Mouse (Mus musculus): Measurements from ENCODE around the gene Gas7.

The Gas7 gene

GRCm38 (mm10) chr11:67489647-67490175 lies 34.5 kb downstream of the Gas7 start:
- DNase-seq (ENCODE audit: low read depth), result no peak

- no peak for DNase-seq (ENCODE audit: low read depth)
Observed at GRCm38 (mm10) chr11:67496796-67497195, 41.6 kb downstream of the Gas7 start.

DNA sequence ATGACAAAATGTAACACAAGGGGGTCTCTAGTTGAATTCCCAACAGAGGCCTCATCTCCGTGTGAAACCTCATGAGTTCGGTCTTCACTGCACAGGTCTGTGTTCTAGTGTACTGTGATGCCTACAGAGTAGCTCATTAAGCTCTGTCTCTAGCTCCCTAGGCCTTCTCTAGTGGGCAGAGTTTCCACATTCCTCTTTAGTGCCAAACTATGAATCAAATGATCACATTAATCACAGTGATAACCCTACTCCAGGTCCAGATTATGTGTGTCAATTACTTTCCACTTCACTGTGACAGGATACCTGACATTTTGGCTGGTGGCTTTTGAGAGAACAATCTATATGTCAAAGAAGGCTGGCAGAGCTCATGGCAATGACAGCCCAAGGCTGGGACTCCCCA lies 44.9 kb downstream of the Gas7 start:
- no peak for DNase-seq (ENCODE audit: low read depth)

- no peak for DNase-seq (ENCODE audit: low read depth)
Observed at GRCm38 (mm10) chr11:67501468-67502244, 46.4 kb downstream of the Gas7 start.

DNA sequence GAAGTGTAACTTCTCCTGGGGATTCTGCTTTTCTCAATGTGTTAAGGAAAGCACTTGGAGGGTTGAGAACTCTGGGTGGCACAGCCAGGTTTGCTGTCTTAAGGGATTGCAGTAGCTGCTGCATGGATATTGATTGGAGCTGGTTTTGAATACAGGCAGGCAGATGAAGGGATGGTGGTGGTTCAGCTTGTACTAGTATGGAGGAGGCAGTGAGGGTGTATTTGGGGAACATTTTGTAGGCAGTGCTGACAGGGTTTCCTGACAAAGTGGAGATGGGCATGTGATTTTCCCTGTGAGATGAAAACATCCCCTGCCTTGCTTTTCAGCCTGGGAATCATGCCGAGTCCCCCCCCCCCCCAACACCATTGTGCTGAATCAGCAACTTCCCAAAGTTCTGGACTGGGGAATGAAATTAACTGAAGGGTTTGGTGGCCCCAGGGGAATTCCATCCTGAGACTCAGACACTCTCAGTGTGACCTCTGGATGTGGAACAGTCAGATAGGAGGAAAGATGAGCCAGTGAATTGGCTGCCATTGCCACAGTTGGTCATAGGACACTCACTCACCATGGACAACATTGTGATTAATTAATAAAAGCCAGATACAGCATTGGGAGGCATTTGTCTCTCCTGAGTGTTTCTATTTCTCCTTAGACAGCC lies 54.1 kb downstream of the Gas7 start:
- DNase-seq (ENCODE audit: low read depth), result peak; percentile 81

- no peak for DNase-seq (ENCODE audit: low read depth)
Observed at GRCm38 (mm10) chr11:67510831-67511230, 55.6 kb downstream of the Gas7 start.

GRCm38 (mm10) chr11:67513001-67513400 lies 57.8 kb downstream of the Gas7 start:
- peak; percentile 43 for DNase-seq (ENCODE audit: low read depth)

DNA sequence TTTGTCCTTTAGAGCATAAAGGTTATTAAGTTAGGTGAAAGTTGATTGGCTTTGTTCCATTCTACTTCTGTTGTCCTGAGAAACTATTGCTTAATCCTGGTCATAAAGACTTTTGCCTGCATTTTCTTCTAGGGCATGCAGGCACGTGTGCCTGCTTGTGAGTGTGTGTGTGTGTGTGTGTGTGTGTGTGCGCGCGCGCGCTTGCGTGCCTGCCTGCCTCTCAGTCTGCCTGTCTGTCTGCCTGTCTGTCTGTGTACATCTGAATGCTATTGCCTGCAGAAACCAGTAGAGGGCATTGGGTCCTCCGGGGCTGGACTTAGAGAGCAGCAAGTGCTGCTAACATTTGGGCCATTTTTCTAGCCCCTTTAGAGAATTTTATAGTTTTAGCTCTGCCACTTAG lies 59.2 kb downstream of the Gas7 start:
- peak; percentile 61 for DNase-seq (ENCODE audit: low read depth)

GRCm38 (mm10) chr11:67515020-67515911 lies 60.0 kb downstream of the Gas7 start:
- DNase-seq (ENCODE audit: low read depth), result peak; percentile 98

DNA sequence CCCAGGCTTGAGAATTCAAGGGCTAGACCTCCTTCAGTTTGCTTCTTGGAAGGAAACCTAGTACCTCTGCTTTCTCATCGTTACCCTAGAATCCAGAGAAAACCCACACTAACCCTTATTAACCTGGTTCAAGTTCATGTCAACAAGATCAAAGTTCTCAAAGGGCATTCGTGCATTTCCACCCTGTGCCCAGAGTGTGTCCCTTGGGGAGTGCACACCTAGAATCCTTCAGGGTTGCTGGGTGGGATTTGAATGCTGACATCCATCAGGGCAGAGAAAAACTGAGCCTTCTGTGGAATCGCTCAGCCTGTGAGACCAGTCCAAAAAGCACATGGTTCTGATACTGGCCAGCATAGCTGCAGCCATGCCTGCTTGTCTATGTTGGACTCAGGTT lies 60.7 kb downstream of the Gas7 start:
- DNase-seq (ENCODE audit: low read depth), result no peak

DNA sequence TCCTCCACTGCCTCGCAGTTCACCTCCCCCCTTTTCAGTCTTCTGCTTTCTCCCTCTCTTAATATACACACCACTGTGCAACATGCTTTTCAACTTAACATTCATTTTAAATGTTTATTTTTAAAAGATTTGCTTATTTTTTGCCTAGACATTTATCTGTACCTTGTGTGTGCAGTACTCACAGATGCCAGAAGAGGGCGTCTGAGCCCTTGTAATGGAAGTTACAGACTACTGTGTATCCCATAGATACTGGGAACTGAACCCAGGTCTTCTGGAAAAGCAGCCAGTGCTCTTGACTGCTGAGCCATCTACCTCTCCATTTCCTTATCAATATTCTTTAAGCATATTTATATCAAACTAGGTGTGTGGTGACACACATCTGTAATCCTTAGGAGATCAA lies 62.5 kb downstream of the Gas7 start:
- DNase-seq (ENCODE audit: low read depth), result no peak

GRCm38 (mm10) chr11:67518985-67519384 lies 63.7 kb downstream of the Gas7 start:
- DNase-seq (ENCODE audit: low read depth), result peak; percentile 55

GRCm38 (mm10) chr11:67522671-67523070 lies 67.4 kb downstream of the Gas7 start:
- no peak for DNase-seq (ENCODE audit: low read depth)

DNA sequence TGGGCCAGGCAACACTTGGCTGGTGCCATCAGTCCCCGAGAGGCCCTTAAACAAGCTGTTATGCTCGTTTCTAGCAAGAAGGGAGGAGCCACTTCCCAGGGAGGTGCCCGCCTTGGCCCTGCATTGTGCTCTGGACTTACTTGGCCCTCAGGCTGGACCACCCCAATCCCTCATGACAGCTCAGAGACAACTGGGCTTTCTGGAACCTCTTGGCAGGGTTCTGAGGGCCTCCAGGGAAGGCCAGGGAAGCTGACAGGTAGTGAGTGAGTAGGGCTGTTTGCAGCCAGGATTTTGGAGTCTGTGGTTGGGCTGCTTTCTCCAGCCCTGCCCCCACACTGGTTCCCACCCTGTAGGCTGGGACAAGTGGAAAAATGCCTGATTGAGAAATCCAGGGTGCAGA lies 68.6 kb downstream of the Gas7 start:
- peak; percentile 93 for DNase-seq (ENCODE audit: low read depth)

DNA sequence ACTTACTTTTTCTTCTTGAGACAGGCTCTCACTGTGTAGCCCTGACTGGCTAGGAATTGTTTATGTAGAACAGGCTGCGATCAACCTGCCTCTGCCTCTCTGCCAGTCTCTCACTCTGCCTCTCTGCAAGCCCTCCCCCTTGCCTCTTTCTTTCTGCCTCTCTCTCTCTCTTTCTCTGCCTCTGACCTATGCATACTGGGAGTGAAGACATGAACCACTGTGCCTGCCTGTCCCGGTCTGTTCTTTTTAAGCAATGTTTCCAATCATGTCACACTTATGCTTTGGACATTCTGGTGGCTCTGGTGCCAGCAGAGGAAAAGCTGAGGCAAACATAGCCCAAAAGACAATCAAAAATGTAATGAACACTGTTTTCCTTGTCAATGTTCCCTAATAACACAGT lies 69.5 kb downstream of the Gas7 start:
- no peak for DNase-seq (ENCODE audit: low read depth)

DNA sequence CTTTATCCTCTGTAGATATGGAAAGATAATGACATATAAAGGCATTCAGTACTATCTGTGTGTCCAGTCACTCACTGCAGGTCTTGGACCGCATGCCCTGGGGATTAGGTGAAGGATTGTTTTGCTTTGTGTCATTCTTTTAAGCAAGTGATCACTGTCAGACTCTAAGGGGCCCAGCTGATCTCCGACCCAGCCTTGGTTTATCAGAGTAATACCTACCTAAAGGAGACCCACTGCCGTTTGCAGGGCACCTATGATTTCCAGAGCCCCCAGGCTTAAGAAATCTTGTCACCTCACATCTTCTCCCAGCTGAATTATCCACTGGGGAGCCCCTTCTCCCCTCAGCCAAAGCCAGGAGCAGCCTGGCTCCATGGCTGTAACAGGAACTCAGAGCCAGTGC lies 70.6 kb downstream of the Gas7 start:
- DNase-seq (ENCODE audit: low read depth), result no peak

GRCm38 (mm10) chr11:67526621-67527545 lies 71.6 kb downstream of the Gas7 start:
- peak; percentile 93 for DNase-seq (ENCODE audit: low read depth)

DNA sequence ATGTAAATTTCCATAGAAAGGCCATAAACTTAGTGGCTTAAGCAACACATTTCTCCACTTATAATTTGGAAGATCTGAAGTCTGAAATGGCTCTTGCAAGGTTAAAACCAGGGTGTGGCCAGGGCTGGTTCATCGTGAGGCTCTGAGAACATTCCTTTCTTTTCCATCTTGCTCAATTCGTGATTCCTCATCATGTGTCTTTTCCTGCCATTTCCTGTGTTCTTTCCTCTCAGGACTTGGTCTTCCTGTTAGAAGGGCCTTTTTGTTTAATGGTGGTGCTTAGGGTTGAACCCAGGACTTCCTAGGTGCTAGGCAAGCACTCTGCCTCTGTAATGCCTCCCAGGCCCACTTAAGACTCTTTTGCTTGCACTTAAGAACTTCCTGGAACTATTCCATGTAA lies 76.0 kb downstream of the Gas7 start:
- DNase-seq (ENCODE audit: low read depth), result peak; percentile 50

DNA sequence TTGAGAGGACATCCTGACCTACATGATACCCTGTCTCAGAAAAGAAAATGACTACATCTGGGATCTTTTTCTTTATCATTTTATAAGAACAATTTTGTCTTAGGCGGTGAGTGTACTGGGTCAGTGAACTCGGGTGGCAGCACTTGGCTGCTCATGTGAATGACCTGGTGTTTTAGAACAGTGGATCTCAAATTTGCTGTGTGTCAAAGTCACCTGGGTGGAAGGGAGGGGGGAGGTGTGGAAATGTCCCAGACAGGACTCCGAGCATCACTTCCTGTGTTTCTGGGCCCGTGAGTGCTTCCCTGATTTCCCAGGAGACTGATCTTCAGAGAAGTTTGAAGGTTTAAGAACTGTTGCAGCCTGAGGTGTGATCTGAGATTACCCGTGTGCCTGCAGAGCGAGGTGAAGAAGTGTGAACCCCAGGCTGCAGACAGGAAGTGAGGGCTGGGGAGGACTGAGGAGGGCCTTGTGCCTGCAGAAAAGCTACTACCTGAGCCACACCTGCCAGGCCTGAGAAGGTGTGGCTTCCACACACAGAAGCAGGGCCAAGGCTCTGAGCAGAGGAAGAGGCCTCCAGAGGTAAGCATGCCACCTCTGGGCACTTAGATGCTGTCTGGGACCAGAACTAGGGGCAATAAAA lies 76.8 kb downstream of the Gas7 start:
- no peak for DNase-seq (ENCODE audit: low read depth)

DNA sequence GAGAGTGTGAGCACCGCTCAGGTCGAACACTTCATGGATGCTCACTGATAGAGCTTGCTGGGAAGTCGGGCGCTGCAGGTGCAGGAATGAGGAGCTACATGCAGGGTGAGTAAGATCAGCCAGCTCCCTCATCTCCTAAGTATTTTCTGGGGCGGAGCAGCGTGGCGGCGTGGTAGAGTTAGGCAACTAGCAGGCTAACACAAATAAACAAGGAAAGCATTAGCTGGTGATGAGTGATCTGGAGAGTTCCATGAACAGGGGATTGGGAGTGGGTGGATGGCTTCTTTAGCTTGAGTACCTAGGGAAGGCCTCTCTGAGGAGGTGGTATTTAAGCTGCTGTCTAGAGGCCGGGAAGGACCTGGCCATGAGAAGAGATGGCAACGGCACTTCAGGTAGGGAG lies 77.5 kb downstream of the Gas7 start:
- DNase-seq (ENCODE audit: low read depth), result peak; percentile 87

DNA sequence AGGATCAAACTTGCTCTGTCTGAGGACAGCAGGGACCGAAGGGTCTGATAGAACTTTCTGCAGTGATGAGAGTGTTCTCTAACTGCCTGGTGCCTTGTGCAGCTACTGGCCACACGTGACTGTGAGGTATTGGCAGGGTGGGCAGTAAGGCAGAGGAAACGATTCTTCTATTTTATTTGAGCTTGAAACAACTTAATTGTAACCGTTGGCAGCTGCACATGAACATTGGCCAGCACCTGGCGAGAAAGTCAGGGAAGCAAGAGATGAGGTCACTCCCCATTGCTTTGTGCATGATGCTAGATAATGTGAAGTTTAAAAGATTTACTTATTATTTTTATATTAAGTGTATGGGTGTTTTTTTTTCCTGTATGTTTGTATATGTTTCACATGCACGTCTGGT lies 77.9 kb downstream of the Gas7 start:
- DNase-seq (ENCODE audit: low read depth), result no peak

Measured in NIH3T3 (cell line).